Mouse (Mus musculus) activated CD4-positive, CD25-positive, alpha-beta regulatory T cell, adult 9 weeks (primary cell): Measurements from ENCODE around the gene Ptafr. TPM values are rescaled to one million over a fixed set of nuclear protein-coding genes. Genes with fewer than 3 reads are reported as not detected.

Source experiments
- polyA plus RNA-seq: library from polyadenylated mRNA; unstranded; fragments of 100-300 nt; shearing (Covaris generic); gene quantifications from one replicate; pipeline ENCODE4 v1.2.1, GENCODE M21; 2017

Gene Ptafr
- polyA plus RNA-seq, result 0.57 TPM

DNA sequence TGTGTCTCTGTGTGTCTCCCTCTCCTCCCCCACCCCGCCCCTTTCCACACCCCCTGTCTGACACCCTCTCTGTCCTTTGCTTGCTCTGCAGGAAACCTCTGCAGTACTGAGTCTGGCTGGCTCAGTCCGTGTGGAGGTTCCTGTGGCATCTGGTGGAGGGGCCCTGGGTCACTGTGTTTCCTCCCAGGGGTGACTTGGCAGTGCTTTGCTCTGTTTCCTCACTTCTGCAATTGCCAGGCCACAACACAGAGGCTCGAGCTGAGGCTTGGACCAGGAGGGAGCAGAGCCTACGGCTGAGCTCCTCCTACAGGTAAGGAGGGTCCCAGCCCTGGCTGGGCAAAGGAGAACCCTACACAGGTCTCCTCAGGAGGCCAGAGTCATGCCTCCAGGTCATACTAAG, at the start of gene Ptafr:
Ptafr (plus strand) TSS at position 103 of the 400 bp plus-strand sequence.

DNA sequence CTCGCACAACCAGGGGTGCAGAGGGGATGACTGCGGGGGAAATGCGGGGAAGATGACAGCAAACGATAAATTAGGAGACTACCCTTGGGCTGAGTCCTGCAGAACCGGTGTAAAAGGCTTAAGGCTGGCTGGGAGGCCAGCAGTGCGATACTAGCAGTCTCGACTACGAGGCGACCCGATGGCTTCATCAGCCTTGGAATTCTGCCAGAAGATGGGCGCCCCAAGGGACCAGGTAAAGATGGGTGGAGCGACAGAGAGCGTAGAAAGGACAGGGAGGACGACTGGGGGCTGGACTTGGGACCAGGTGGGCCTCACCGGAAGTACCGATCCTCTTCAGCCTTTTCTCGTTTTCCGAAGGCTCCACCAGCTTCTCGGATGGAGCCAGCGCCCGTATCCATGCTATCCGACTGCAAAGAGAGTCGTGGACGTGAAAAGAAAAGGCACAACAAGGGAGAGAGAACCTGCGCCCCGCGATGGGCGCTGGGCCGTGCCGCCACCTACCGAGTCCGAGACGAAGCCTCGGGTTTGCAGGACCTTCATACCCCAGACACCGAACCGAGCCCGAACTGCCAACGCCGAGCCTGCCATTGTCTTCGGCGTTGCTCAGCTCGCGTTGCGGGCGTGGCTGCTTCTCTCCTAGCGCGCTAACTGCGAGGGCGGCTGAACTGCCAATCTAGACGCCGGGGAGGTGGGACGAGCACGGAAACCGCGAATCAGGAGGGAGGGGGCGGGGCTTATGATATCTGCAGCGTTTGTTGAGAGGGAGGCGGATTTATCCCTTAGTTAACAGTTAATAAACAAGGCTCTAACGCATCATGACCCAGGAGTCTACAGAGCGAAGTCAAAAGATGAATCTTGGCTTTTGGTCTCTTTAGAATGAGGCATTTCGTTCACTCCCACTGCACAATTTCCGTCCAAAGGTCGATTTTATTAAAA, 30.6 kb upstream of the Ptafr start, which contains the start of gene Atpif1:
Atpif1 (minus strand) TSS at position 679 of the 936 bp plus-strand sequence.

DNA sequence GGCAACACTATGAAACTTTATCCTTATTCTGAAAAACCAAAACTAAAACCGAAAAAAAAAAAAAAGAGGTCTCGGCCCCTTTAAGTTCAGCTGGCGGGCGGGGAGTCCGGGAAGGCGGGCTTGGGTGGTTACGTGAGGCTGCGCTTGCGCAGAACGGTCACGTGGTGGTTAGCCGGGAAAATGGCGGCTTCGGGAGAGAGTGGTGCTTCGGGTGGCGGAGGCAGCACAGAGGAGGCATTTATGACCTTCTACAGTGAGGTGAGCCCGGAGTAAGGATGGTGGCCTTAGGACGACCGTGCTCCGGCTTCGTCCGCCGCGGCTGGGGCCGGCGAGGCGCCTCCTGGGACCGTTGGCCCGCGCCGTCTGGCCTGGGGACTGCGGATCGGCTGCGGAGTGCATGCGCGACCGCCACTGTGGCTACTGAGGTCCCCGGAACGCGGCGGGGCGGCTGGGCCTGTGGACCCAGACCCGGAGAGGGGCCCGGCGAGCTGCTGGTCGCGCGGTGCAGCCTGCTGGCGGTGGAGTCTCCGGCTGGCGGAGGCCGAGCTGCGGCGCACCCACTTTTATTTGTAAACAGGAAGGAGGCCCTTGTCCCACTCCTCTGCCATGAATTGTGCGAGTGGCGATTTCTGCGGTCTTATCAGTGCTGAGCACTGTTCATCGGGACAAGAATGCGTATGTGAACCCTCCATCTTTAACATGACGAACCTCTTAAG, 28.3 kb upstream of the Ptafr start, which contains the start of gene Dnajc8:
Dnajc8 (plus strand) TSS at position 145 of the 716 bp plus-strand sequence.

Other genes with a start within 250 kb of the Ptafr start
- 48.4 TPM for gene Trnau1ap, start 234.5 kb upstream of the Ptafr start, polyA plus RNA-seq
- gene Rcc1, start 210.5 kb upstream of the Ptafr start, polyA plus RNA-seq, result 33.2 TPM
- 4.1 TPM for gene Phactr4, start 141.6 kb upstream of the Ptafr start, polyA plus RNA-seq
- 26.8 TPM for gene Med18, start 100.1 kb upstream of the Ptafr start, polyA plus RNA-seq
- gene Sesn2, start 53.6 kb upstream of the Ptafr start, polyA plus RNA-seq, result 14.5 TPM
- gene Atpif1, start 30.4 kb upstream of the Ptafr start, polyA plus RNA-seq, result 251 TPM
- 241 TPM for gene Dnajc8, start 28.5 kb upstream of the Ptafr start, polyA plus RNA-seq
- gene Eya3, start 74.9 kb downstream of the Ptafr start, polyA plus RNA-seq, result 48.6 TPM
- gene Xkr8, start 168.5 kb downstream of the Ptafr start, polyA plus RNA-seq, result 7.3 TPM
- gene Smpdl3b, start 193.2 kb downstream of the Ptafr start, polyA plus RNA-seq, result 2.8 TPM
- gene Rpa2, start 204.3 kb downstream of the Ptafr start, polyA plus RNA-seq, result 59.5 TPM
- 3.2 TPM for gene Themis2, start 232.3 kb downstream of the Ptafr start, polyA plus RNA-seq